Mouse (Mus musculus) left cerebral cortex, postnatal 36 days (tissue): ENCODE data around the gene Gm11562. TPM values are rescaled to one million over a fixed set of nuclear protein-coding genes. Genes with fewer than 3 reads are reported as not detected.
A peak's percentile ranks its signal among the peaks of the same experiment; 100 is the strongest.
"Not testable (repeated sequence)": the region's sequence is repeated elsewhere in the genome, so short reads cannot be mapped to it uniquely, and the experiment has no call there.

Experiments
- DNase-seq, 2 experiments: peaks; one replicate each; pipeline ENCODE4 v3.0.0; 2021 to 2022; ENCODE audit warnings: low spot score in 2 of 2, mixed read lengths in 1 of 2
- intact Hi-C: fragments of 180-260 bp; cut with DNase I; formaldehyde crosslinking; loops from one replicate; pipeline ENCODE4 v1.15.1; 2025
- total RNA-seq, 2 experiments: library from RNA; stranded (reverse); gene quantifications; 2 replicates each; pipeline ENCODE4 v1.2.3; 2021

Gene Gm11562
- not detected for total RNA-seq

- no peak for DNase-seq
- intact Hi-C loops: no loop called here
These were observed at the start of gene Gm11562 for GRCm38 (mm10) chr11:99620335-99620734. Gene Gm11562 (minus strand): TSS chr11:99620435.

- no peak for DNase-seq
- intact Hi-C loops: no loop called here
These were observed 45.6 kb upstream of the Gm11562 start, which contains the start of gene Krtap4-6 for GRCm38 (mm10) chr11:99665860-99666259. Gene Krtap4-6 (minus strand): TSS chr11:99665960.

DNA sequence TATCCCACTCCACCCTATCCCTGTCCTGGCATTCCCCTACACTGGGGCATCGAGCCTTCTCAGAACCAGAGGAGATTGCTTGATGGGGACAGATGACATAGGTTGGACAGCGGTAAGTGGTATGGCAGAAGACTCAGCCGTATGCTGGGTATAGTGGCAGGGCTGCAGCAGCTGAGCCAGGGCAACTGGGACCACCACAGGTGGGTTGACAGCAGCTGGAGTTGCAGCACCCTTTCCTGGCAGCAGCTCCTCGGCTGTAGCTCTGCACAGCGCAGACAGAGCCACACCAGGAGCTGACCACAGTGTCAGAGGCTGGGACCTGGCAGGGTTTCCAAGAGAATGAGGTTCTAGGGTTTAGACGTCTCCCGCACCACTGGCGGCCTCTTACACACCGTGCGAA lies 42.6 kb upstream of the Gm11562 start:
- intact Hi-C loops: no loop called here
- DNase-seq: no peak

GRCm38 (mm10) chr11:99659256-99659655 lies 39.0 kb upstream of the Gm11562 start:
- no peak for DNase-seq

GRCm38 (mm10) chr11:99658467-99659010 lies 38.3 kb upstream of the Gm11562 start, which contains the start of gene Gm11563:
Gene Gm11563 (minus strand): TSS chr11:99658960.
- not testable (repeated sequence) for DNase-seq

More at GRCm38 (mm10) chr11:99659256-99659655, 39.0 kb upstream of the Gm11562 start:
- intact Hi-C loops: no loop called here

GRCm38 (mm10) chr11:99657051-99657450 lies 36.8 kb upstream of the Gm11562 start:
- DNase-seq: no peak
- intact Hi-C loops: no loop called here

More at GRCm38 (mm10) chr11:99658467-99659010, 38.3 kb upstream of the Gm11562 start, which contains the start of gene Gm11563:
- intact Hi-C loops: not testable (repeated sequence)

GRCm38 (mm10) chr11:99650136-99650535 lies 29.9 kb upstream of the Gm11562 start, which contains the start of gene Gm11555:
Gene Gm11555 (minus strand): TSS chr11:99650236.
- intact Hi-C loops: no loop called here

DNA sequence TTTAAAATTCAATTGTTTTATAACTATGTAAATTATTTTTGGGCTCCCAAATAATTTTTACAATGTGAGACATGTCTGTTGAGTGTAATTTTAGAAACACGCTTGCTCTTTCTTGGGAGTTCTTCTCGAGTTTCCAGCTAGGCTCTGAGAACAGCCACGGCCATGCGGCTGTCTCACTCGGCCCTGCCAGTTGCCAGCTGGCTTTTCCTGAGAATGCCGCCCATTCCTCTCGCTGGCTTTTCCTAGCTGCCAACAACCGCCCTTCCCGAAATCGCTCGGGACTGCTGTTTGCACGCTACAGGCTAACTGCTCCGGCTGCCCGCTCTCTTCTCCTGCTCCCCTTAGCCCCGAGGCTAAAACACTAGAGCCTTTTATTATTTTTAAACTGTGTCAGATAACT lies 26.2 kb upstream of the Gm11562 start:
- DNase-seq: peak; percentile 16 to 40
- intact Hi-C loops: no loop called here

More at GRCm38 (mm10) chr11:99650136-99650535, 29.9 kb upstream of the Gm11562 start, which contains the start of gene Gm11555:
- no peak for DNase-seq

GRCm38 (mm10) chr11:99644351-99644750 lies 24.1 kb upstream of the Gm11562 start:
- DNase-seq: no peak
- intact Hi-C loops: no loop called here

- intact Hi-C loops, DNase-seq: not testable (repeated sequence)
These were observed 23.5 kb upstream of the Gm11562 start, which contains the start of gene Krtap4-7 for GRCm38 (mm10) chr11:99643635-99644139. Gene Krtap4-7 (minus strand): TSS chr11:99644089.

- DNase-seq: no peak
- intact Hi-C loops: no loop called here
These were observed 20.7 kb upstream of the Gm11562 start for GRCm38 (mm10) chr11:99640926-99641325.

GRCm38 (mm10) chr11:99637086-99637485 lies 16.9 kb upstream of the Gm11562 start:
- no peak for DNase-seq
- intact Hi-C loops: no loop called here

- DNase-seq: no peak
- intact Hi-C loops: loop anchor here (5.0 kb wide), 1 partner anchor 167 kb away; no protein-coding TSS in a partner anchor
These were observed 14.5 kb upstream of the Gm11562 start, which contains the start of gene Krtap4-2 for GRCm38 (mm10) chr11:99634653-99635134. Gene Krtap4-2 (minus strand): TSS chr11:99635084.

DNA sequence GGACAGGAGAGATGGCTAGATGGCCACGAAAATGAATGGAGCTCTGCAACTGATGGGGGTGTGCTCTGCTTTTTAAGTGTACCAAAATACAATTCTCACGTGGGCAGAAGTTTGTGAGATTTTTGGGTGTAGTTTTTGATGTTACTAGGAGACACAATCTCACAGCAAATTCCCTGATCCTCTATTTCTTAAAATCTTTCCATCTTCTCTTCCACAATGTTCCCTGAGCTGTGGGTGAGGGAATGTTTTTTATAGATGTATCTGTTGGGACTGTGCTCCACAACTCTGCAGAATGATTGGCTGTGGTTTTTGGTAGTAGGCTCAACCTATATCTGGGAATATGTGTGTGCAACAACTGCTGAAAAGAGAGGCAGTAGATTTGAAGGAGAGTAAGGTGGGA lies 13.1 kb upstream of the Gm11562 start:
- peak in 1 of 2 experiments; percentile 12 for DNase-seq
- intact Hi-C loops: loop anchor here (5.0 kb wide), 1 partner anchor 166 kb away; no protein-coding TSS in a partner anchor

- DNase-seq: no peak
- intact Hi-C loops: loop anchor here (5.0 kb wide), 1 partner anchor 164 kb away; no protein-coding TSS in a partner anchor
These were observed 10.7 kb upstream of the Gm11562 start for GRCm38 (mm10) chr11:99630890-99631289.

DNA sequence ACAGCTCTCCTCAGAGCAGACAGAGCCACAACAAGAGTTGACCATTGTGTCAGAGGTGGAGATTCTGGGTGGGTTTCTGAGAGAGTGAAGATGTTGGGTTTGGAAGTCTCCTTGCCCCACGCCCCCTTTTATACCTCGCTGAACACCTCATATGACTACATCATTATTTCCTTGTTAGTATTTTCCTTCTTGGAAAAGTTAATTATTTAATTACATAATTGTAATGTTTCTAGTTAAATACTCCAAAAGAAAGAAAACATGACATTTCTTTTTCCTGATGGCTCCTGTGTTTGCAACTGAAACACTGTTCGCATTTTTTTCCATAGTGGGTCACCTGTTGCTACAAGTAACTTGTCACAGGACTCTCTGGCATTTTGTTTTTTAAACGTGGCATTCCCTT lies 7.9 kb upstream of the Gm11562 start, which contains the start of gene Krtap4-1:
Gene Krtap4-1 (minus strand): TSS at position 101 of the 400 bp plus-strand sequence.
- intact Hi-C loops: no loop called here
- no peak for DNase-seq

DNA sequence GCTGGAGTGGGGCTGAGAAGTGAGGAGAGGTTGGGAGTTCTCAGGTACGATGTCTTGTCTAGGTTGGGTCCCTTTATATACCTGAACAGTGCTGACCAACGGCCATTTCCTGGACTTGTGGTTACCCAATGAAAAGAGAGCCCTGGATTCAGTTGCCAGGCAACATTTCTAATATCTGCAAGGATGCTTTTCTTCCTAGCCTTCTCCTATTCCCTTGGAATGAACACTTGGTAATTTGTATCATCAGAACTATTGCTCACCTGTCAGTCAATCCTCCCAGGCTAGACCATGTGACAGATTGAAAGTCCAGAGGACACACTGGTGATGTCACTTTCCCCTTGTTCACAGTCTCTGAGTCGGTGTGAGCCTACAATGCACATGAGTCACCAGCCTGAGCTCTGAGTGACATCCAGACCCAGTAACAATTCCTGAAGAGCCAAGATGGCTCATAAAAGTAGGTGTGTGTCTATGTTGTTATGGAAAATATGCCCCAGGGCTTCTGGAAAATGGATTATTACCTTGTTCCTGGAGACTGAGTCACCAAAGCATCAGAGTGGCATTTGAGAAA lies 5.4 kb downstream of the Gm11562 start, which contains the start of gene Krtap2-4:
Gene Krtap2-4 (minus strand): TSS at position 51 of the 568 bp plus-strand sequence.
- no peak for DNase-seq
- intact Hi-C loops: no loop called here

GRCm38 (mm10) chr11:99610089-99610488 lies 10.1 kb downstream of the Gm11562 start, which contains the start of gene Gm11937:
Gene Gm11937 (minus strand): TSS chr11:99610189.
- intact Hi-C loops: not testable (repeated sequence)

GRCm38 (mm10) chr11:99609126-99609525 lies 11.1 kb downstream of the Gm11562 start:
- peak; percentile 40 to 42 for DNase-seq
- intact Hi-C loops: no loop called here

More at GRCm38 (mm10) chr11:99610089-99610488, 10.1 kb downstream of the Gm11562 start, which contains the start of gene Gm11937:
- DNase-seq: not testable (repeated sequence)

DNA sequence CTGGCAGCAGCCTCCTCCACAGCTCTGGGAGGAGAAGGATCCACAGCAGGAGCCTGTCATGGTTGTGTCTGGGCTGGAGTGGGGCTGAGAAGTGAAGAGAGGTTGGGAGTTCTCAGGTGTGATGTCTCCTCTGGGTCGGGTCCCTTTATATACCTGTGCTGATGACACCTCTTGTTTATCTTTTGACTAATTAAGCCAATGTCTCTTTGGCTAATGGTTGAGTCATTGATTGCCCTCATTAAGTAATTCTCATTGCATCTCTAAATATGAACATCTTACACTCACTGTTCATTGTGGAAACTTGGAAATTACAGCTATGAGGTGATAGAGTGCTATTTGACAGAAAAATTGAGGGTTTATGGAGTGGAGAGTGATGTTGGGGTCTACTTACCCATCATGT lies 17.0 kb downstream of the Gm11562 start, which contains the start of gene Gm11938:
Gene Gm11938 (minus strand): TSS at position 101 of the 400 bp plus-strand sequence.
- DNase-seq, intact Hi-C loops: not testable (repeated sequence)
